Mouse (Mus musculus) midbrain, embryonic 13.5 days (tissue): ENCODE results near the gene Cldn24. TPM values are rescaled to one million over a fixed set of nuclear protein-coding genes. Genes with fewer than 3 reads are reported as not detected.

Experiments
- ATAC-seq: fragments of 200-750 bp; cut with Nextera tagmentation; 2 replicates; pipeline ENCODE4 v1.8.0; 2017; ENCODE audit warnings: mild to moderate bottlenecking, moderate TSS enrichment, moderate library complexity
- H3K27ac ChIP-seq: fragments of 300-500 bp; sonication (generic); 2 replicates; pipeline ENCODE4 v1.5.1; 2015; ENCODE audit warnings: inconsistent platforms, mild to moderate bottlenecking, moderate library complexity
- H3K27me3 ChIP-seq: fragments of 300-500 bp; sonication (generic); 2 replicates; pipeline ENCODE4 v1.6.1; 2015; ENCODE audit warnings: mild to moderate bottlenecking, inconsistent platforms
- H3K36me3 ChIP-seq: fragments of 300-500 bp; sonication (generic); 2 replicates; pipeline ENCODE4 v1.6.1; 2015; ENCODE audit warnings: mild to moderate bottlenecking, inconsistent platforms
- H3K4me1 ChIP-seq: fragments of 300-500 bp; sonication (generic); replicated peaks from 2 replicates; pipeline ENCODE4 v1.6.1; 2015; ENCODE audit warnings: inconsistent platforms
- H3K4me2 ChIP-seq: fragments of 300-500 bp; sonication (generic); replicated peaks from 2 replicates; pipeline ENCODE4 v1.6.1; 2015; ENCODE audit warnings: moderate library complexity, mild to moderate bottlenecking, inconsistent platforms
- H3K4me3 ChIP-seq: fragments of 300-500 bp; sonication (generic); replicated peaks from 2 replicates; pipeline ENCODE4 v1.5.1; 2015; ENCODE audit warnings: mild to moderate bottlenecking, inconsistent platforms
- H3K9ac ChIP-seq: fragments of 300-500 bp; sonication (generic); replicated peaks from 2 replicates; pipeline ENCODE4 v1.6.1; 2015; ENCODE audit warnings: mild to moderate bottlenecking, inconsistent platforms
- H3K9me3 ChIP-seq: fragments of 300-500 bp; sonication (generic); 2 replicates; pipeline ENCODE4 v1.6.1; 2016; ENCODE audit warnings: mild to moderate bottlenecking, inconsistent platforms
- WGBS: fragments of 180-500 bp; shearing (Covaris S2); methylation state at CpG from one replicate; pipeline ENCODE4 v1.1.7; 2015; 5-methylcytosine and 5-hydroxymethylcytosine counted together
- polyA plus RNA-seq: library from polyadenylated mRNA; unstranded; fragments of >200 nt; fragmentation: Nextera tagmentation; extraction: Ambion mirVana; gene quantifications from 2 replicates; pipeline ENCODE4 v1.2.1, GENCODE M21; 2015

Cldn24 gene
- polyA plus RNA-seq, 1 experiment from 2014 or later = not detected

GRCm38 (mm10) chr8:47833944-47834343, 12.0 kb downstream of the Cldn24 start:
- Histone ChIP-seq H3K27me3 (no peaks in the 10 kb centered on the region), H3K36me3 (peaks cover 17% of the 10 kb centered on the region), H3K4me1 (no peaks in the 10 kb centered on the region), H3K9ac (no peak overlapping the region), H3K27ac (no peak overlapping the region), H3K4me3 (no peak overlapping the region), H3K9me3 (no peaks in the 10 kb centered on the region), H3K4me2 (no peak overlapping the region)
- 80% methylated on average over 1 of the region's 1 CpGs for WGBS
- ATAC-seq = peak; percentile 30; the same call in 1 of the 2 replicates

- H3K36me3 ChIP-seq = peaks cover 40% of the 10 kb centered on the region
- H3K4me3 ChIP-seq = no peak overlapping the region
- no peak overlapping the region for H3K4me2 ChIP-seq
- H3K27me3 ChIP-seq = no peaks in the 10 kb centered on the region
- no peak for ATAC-seq
- no peaks in the 10 kb centered on the region for H3K9me3 ChIP-seq
- H3K9ac ChIP-seq = no peak overlapping the region
- WGBS = 86% methylated on average over 7 of the region's 7 CpGs
- no peak overlapping the region for H3K27ac ChIP-seq
- no peaks in the 10 kb centered on the region for H3K4me1 ChIP-seq
These were observed 21.1 kb downstream of the Cldn24 start for GRCm38 (mm10) chr8:47843063-47843462.

- Histone ChIP-seq H3K4me2 (no peak overlapping the region), H3K9ac (no peak overlapping the region), H3K27me3 (no peaks in the 10 kb centered on the region), H3K4me1 (no peaks in the 10 kb centered on the region), H3K27ac (no peak overlapping the region), H3K4me3 (no peak overlapping the region), H3K36me3 (peaks cover 46% of the 10 kb centered on the region), H3K9me3 (no peaks in the 10 kb centered on the region)
- WGBS = 94% methylated on average over 10 of the region's 10 CpGs
- no peak for ATAC-seq
These were observed 21.7 kb downstream of the Cldn24 start for GRCm38 (mm10) chr8:47843651-47844050.

- H3K9me3 ChIP-seq = no peaks in the 10 kb centered on the region
- H3K36me3 ChIP-seq = peaks cover 44% of the 10 kb centered on the region
- no peak overlapping the region for H3K4me3 ChIP-seq
- 75% methylated on average over 13 of the region's 13 CpGs for WGBS
- no peak for ATAC-seq
- H3K27me3 ChIP-seq = no peaks in the 10 kb centered on the region
- H3K9ac ChIP-seq = no peak overlapping the region
- no peak overlapping the region for H3K27ac ChIP-seq
- no peak overlapping the region for H3K4me2 ChIP-seq
- H3K4me1 ChIP-seq = no peaks in the 10 kb centered on the region
These were observed 24.0 kb downstream of the Cldn24 start for GRCm38 (mm10) chr8:47845956-47846355.

GRCm38 (mm10) chr8:47847161-47847560, 25.2 kb downstream of the Cldn24 start:
- Histone ChIP-seq H3K9me3 (no peaks in the 10 kb centered on the region), H3K36me3 (peaks cover 43% of the 10 kb centered on the region), H3K4me3 (no peak overlapping the region), H3K9ac (no peak overlapping the region), H3K27me3 (no peaks in the 10 kb centered on the region), H3K4me1 (no peaks in the 10 kb centered on the region), H3K27ac (no peak overlapping the region), H3K4me2 (no peak overlapping the region)
- 95% methylated on average over 14 of the region's 14 CpGs for WGBS
- no peak for ATAC-seq

- no peak for ATAC-seq
- 95% methylated on average over 6 of the region's 6 CpGs for WGBS
These were observed 26.0 kb downstream of the Cldn24 start for GRCm38 (mm10) chr8:47847931-47848330.

GRCm38 (mm10) chr8:47849842-47850241, 27.9 kb downstream of the Cldn24 start:
- no peak overlapping the region for H3K4me2 ChIP-seq
- H3K27ac ChIP-seq = no peak overlapping the region
- H3K9me3 ChIP-seq = no peaks in the 10 kb centered on the region
- H3K4me3 ChIP-seq = no peak overlapping the region
- ATAC-seq = no peak
- peaks cover 37% of the 10 kb centered on the region for H3K36me3 ChIP-seq
- H3K9ac ChIP-seq = no peak overlapping the region
- H3K27me3 ChIP-seq = no peaks in the 10 kb centered on the region
- WGBS = 85% methylated on average over 8 of the region's 8 CpGs
- no peaks in the 10 kb centered on the region for H3K4me1 ChIP-seq

More at GRCm38 (mm10) chr8:47847931-47848330, 26.0 kb downstream of the Cldn24 start:
- no peak overlapping the region for H3K27ac ChIP-seq
- no peaks in the 10 kb centered on the region for H3K9me3 ChIP-seq
- H3K4me1 ChIP-seq = no peaks in the 10 kb centered on the region
- peaks cover 38% of the 10 kb centered on the region for H3K36me3 ChIP-seq
- H3K9ac ChIP-seq = no peak overlapping the region
- H3K27me3 ChIP-seq = no peaks in the 10 kb centered on the region
- no peak overlapping the region for H3K4me2 ChIP-seq
- H3K4me3 ChIP-seq = no peak overlapping the region

- Histone ChIP-seq H3K36me3 (peaks cover 33% of the 10 kb centered on the region), H3K4me2 (no peak overlapping the region), H3K4me3 (no peak overlapping the region), H3K9ac (no peak overlapping the region), H3K27me3 (no peaks in the 10 kb centered on the region), H3K4me1 (no peaks in the 10 kb centered on the region), H3K27ac (no peak overlapping the region), H3K9me3 (no peaks in the 10 kb centered on the region)
- ATAC-seq = no peak
- WGBS = 83% methylated on average over 12 of the region's 12 CpGs
These were observed 30.0 kb downstream of the Cldn24 start for GRCm38 (mm10) chr8:47851824-47852502.

- Histone ChIP-seq H3K4me3 (no peak overlapping the region), H3K36me3 (peaks cover 29% of the 10 kb centered on the region), H3K4me2 (no peak overlapping the region), H3K4me1 (no peaks in the 10 kb centered on the region), H3K9me3 (no peaks in the 10 kb centered on the region), H3K27ac (no peak overlapping the region), H3K27me3 (no peaks in the 10 kb centered on the region), H3K9ac (no peak overlapping the region)
- ATAC-seq = no peak
- 83% methylated on average over 5 of the region's 5 CpGs for WGBS
These were observed 30.8 kb downstream of the Cldn24 start for GRCm38 (mm10) chr8:47852737-47853136.

- Histone ChIP-seq H3K4me3 (no peak overlapping the region), H3K27me3 (no peaks in the 10 kb centered on the region), H3K36me3 (peaks cover 28% of the 10 kb centered on the region), H3K9me3 (no peaks in the 10 kb centered on the region), H3K27ac (no peak overlapping the region), H3K4me2 (no peak overlapping the region), H3K4me1 (no peaks in the 10 kb centered on the region), H3K9ac (no peak overlapping the region)
- 91% methylated on average over 5 of the region's 5 CpGs for WGBS
- ATAC-seq = no peak
These were observed 31.4 kb downstream of the Cldn24 start for GRCm38 (mm10) chr8:47853356-47853755.

GRCm38 (mm10) chr8:47859259-47859658, 37.3 kb downstream of the Cldn24 start:
- Histone ChIP-seq H3K27me3 (no peaks in the 10 kb centered on the region), H3K4me1 (no peaks in the 10 kb centered on the region; the same call in 1 of the 2 replicates), H3K4me2 (no peak overlapping the region), H3K9me3 (no peaks in the 10 kb centered on the region), H3K27ac (peak overlapping the region; percentile 11; the same call in 1 of the 2 replicates), H3K36me3 (peaks cover 28% of the 10 kb centered on the region), H3K4me3 (no peak overlapping the region), H3K9ac (no peak overlapping the region)
- ATAC-seq = no peak
- WGBS = 93% methylated on average over 12 of the region's 12 CpGs

- Histone ChIP-seq H3K27me3 (no peaks in the 10 kb centered on the region), H3K9me3 (no peaks in the 10 kb centered on the region), H3K36me3 (peaks cover 26% of the 10 kb centered on the region), H3K9ac (no peak overlapping the region), H3K27ac (no peak overlapping the region), H3K4me2 (no peak overlapping the region), H3K4me1 (no peaks in the 10 kb centered on the region), H3K4me3 (no peak overlapping the region)
- ATAC-seq = peak; percentile 51; the same call in 1 of the 2 replicates
- WGBS = 87% methylated on average over 8 of the region's 8 CpGs
These were observed 44.6 kb downstream of the Cldn24 start for GRCm38 (mm10) chr8:47866568-47866967.

- no peak overlapping the region for H3K9ac ChIP-seq
These were observed 45.1 kb downstream of the Cldn24 start for GRCm38 (mm10) chr8:47867067-47867466.

More at GRCm38 (mm10) chr8:47867067-47867466, 45.1 kb downstream of the Cldn24 start:
- Histone ChIP-seq H3K9me3 (no peaks in the 10 kb centered on the region), H3K4me3 (no peak overlapping the region), H3K27me3 (no peaks in the 10 kb centered on the region), H3K36me3 (peaks cover 21% of the 10 kb centered on the region), H3K27ac (no peak overlapping the region), H3K4me1 (no peaks in the 10 kb centered on the region), H3K4me2 (no peak overlapping the region)
- ATAC-seq = peak; percentile 77
- WGBS = 26% methylated on average over 8 of the region's 8 CpGs
